Mouse (Mus musculus) liver, adult 2 months (tissue): ENCODE results near the gene Scgn.

ENCODE experiments used
- CTCF ChIP-seq: fragments of 200-500 bp; IDR thresholded peaks from 2 replicates; pipeline ENCODE4 v1.5.1; 2011; ENCODE audit warnings: low read depth, low read length, control low read depth
- POLR2A ChIP-seq: fragments of 200-500 bp; IDR thresholded peaks from 2 replicates; pipeline ENCODE4 v1.6.1; 2011; ENCODE audit warnings: low read length, control low read depth; ENCODE audit not compliant: insufficient read depth; ENCODE audit errors: extremely low read depth

- no peak for TF ChIP-seq CTCF
- TF ChIP-seq POLR2A = no peak
Observed at GRCm38 (mm10) chr13:23930904-23931303, 60.1 kb downstream of the Scgn start.
